Mouse (Mus musculus) 416B (cell line): Measurements from ENCODE around the gene Vrk3.

ENCODE experiments used
- DNase-seq: peaks from one replicate; pipeline ENCODE4 v3.0.0; 2011; ENCODE audit warnings: low read depth

The Vrk3 gene

DNA sequence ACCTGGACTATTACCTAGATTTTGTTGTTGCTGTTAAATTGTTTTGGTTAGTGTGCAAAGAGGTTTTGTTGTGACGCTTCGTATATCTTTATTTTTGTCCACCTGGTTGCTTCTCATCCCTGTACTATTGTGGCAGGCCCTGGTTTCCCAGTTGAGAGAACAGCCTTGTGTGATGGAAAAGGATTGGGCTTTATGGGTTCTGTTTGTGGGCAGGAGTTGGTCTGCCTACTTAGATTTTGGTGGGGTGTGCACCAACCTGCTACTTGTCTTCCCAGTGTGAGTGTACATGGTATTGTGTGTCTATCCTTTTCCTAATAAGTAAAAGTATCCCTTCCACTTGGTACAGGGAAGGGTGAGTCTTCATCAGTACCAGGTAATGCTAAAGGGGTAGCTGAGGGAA is 71.2 kb downstream of the Vrk3 start:
- no peak for DNase-seq

GRCm38 (mm10) chr7:44819863-44820262 is 71.7 kb downstream of the Vrk3 start:
- no peak for DNase-seq

DNA sequence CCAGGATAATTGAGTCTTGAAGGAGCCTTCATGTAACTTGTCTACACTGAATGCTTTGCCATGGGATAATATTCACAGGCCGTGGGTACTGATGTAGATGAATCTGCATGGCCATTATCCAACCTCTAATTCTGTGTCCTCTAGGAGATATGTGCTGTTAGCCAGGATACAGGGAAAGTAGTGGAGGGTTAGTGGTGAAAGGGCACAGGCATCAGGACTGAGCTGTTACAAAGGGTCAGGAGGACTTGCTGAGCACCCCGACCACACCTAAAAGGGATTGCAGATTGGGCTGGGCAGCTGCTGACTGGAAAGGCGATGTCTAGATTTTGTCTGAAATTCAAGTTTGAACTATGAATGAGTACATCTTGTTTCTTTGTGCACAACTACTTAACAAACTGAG is 72.3 kb downstream of the Vrk3 start:
- no peak for DNase-seq

GRCm38 (mm10) chr7:44821666-44822448 is 73.6 kb downstream of the Vrk3 start:
- DNase-seq = peak; percentile 57

DNA sequence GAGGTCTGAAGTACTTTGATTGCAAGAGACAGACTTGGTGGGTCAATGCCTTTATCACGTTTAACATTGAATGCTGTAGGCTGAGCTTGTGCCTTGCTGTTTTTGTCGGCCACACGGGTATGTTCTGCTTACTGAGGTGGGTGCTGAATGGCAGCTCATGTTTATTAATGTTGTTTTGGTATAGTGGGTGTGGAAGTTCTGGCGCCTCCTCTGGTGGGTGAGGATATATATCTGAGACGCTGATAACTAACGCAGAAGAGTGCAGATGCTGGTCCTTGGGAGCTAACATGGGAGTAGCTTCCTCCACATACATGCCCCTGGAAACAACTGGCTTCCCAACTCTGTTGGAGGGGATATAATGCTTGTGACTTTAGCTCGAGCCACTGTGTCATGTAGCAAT is 75.2 kb downstream of the Vrk3 start:
- DNase-seq = no peak

DNA sequence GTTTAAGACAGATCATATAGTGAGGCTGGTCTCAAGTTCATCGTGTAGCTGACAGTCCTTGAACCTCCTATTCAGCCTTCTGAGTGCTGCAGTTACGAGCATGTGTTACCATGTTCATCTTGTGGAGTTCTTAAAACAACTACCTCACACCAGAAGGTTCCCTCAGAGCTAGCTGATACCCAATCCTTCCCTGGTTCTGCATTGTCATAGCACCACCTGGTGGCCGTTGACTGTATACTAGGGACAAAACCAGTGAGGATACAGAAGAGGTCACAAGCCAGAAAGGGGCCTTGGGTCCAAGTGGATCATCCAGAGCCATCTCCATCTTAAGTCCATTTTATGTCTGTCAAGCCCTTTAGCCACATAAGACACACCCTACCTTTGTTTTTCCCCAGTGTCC is 76.7 kb downstream of the Vrk3 start:
- peak; percentile 82 for DNase-seq

- peak; percentile 75 for DNase-seq
Observed at GRCm38 (mm10) chr7:44826771-44827170, 78.6 kb downstream of the Vrk3 start.
